Mouse (Mus musculus) myocyte (in vitro differentiated cells): ENCODE measurements around the gene Daglb.

Experiments used
- CEBPB ChIP-seq: IDR thresholded peaks from 2 replicates; pipeline ENCODE4 v1.6.1; 2011; ENCODE audit warnings: mild to moderate bottlenecking, moderate library complexity; ENCODE audit not compliant: poor library complexity, insufficient read depth, severe bottlenecking
- E2F4 ChIP-seq: IDR thresholded peaks from one replicate; pipeline ENCODE4 v1.6.1; 2011; ENCODE audit warnings: mild to moderate bottlenecking, control low read depth, moderate library complexity; ENCODE audit not compliant: insufficient read depth
- POLR2A ChIP-seq: IDR thresholded peaks from one replicate; pipeline ENCODE4 v1.6.1; 2011; ENCODE audit warnings: low read depth, mild to moderate bottlenecking, control low read depth, moderate library complexity; ENCODE audit not compliant: insufficient read length
- TCF12 ChIP-seq: IDR thresholded peaks from one replicate; pipeline ENCODE4 v1.6.1; 2011; ENCODE audit warnings: mild to moderate bottlenecking, control low read depth; ENCODE audit not compliant: poor library complexity, insufficient read depth, severe bottlenecking

DNA sequence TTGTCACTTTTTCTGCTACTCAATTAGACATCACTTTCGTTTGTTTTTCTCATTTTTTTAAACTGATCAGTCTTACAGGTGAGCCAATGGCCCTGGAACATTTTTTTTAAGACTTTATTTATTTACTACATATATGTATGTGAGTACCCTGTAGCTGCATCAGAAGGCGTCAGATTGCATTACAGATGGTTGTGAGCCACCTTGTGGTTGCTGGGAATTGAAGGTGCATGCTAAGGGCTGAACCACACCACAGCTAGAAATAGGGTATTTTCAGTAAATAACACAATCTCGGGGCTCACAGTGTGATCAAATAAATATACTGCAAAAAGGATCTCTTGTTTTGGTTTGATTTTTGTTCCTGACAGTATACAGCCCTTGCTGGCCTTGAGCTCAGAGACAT, 33.1 kb downstream of the Daglb start:
- no peak for TF ChIP-seq POLR2A
- no peak for TF ChIP-seq TCF12
- no peak for TF ChIP-seq E2F4
- no peak for TF ChIP-seq CEBPB
